Mouse (Mus musculus): Measurements from ENCODE around the gene Cxcl2. TPM values are rescaled to one million over a fixed set of nuclear protein-coding genes. Genes with fewer than 3 reads are reported as not detected.
A peak's percentile ranks its signal among the peaks of the same experiment; 100 is the strongest.

Cxcl2 gene
- total RNA-seq, 4 experiments from 2014 or later, result not detected

DNA sequence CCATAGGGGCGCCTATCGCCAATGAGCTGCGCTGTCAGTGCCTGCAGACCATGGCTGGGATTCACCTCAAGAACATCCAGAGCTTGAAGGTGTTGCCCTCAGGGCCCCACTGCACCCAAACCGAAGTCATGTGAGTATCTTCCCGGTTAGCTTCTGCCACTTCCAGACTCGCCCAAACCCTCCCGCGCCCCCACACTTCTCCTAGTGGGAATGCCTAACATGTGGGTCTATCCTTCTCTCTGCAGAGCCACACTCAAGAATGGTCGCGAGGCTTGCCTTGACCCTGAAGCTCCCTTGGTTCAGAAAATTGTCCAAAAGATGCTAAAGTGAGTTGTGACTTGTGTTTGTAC is 12.2 kb upstream of the Cxcl2 start:
- DNase-seq (ENCODE audit: low spot score in 2 of 2), result no peak

DNA sequence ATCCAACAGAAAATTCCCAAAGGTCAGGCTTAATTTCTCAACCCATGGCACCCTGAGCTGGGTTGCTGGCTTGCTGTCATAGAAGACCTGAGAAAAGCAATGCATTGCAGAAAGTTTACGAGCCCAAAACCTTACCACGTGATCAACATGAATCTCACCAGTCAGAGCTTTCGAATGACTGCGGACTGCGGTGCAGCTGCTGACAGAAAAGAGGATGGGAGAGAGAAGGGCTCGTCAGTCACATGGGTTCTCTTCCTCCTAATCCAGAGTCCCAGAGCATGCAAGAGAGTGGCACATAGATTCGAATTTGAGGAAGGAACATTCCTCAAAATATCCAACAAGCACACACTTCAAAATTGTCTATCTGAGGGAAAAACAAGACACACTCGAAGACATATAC is 9.4 kb upstream of the Cxcl2 start:
- no peak for DNase-seq (ENCODE audit: low spot score in 2 of 2)

DNA sequence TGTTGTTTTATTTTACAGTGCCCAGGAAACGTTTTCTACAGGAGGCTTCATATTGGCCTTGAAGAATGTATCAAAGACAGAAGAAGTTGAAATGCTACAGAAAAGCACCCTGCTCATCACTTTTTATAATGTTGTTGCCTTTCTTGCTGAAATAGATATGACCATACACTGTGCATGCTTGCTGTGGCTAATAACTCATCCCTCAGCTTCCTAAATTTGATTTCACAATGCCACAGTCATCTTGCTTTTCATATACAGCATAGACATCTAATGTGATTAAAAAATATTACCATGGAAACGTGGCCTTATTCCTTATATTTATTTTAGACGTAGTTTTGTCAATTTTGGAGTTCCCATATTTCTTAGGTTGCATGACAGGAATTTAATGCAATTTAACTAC is 6.2 kb upstream of the Cxcl2 start:
- no peak for DNase-seq (ENCODE audit: low spot score in 2 of 2)

DNA sequence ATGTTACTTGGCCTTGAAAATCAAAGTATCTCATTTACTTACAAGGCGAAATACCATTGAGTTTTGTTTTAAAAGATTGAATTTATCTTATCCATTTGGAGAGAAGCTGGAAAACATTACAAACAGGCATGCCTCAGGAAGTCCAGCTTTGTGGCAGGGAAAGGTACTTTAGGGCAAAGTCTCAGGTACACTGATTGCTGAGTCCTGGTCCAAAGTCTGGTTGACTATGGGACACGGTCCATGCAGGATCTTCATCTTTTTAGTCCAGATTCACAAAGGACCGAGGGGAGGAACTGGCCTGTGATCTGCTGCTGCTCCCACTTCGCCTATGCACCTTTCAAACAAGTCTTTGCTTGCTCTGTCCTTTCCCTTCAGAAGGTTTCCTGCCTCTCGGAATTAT is 4.4 kb upstream of the Cxcl2 start:
- no peak for DNase-seq (ENCODE audit: low spot score in 2 of 2)

DNA sequence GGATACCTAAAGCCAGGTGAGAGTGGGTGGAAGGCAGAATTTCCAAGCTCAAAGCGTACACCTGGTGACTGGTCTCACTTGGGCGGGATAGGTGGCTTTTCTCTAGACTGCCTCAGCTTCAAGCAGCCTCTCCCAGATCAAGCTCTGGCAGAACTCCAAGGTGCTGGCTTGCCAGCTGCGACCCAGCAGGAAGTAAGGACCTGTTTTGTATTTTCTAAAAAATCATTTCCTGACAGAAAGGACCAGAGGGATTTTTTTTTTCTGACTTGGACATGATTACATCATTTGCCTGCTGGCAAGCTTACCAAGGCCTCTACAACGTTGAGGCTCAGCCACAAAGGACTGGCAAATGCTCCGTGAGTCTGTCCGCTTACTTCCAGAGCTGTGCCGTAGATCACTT is 3.5 kb upstream of the Cxcl2 start:
- DNase-seq (ENCODE audit: low spot score in 2 of 2), result no peak

DNA sequence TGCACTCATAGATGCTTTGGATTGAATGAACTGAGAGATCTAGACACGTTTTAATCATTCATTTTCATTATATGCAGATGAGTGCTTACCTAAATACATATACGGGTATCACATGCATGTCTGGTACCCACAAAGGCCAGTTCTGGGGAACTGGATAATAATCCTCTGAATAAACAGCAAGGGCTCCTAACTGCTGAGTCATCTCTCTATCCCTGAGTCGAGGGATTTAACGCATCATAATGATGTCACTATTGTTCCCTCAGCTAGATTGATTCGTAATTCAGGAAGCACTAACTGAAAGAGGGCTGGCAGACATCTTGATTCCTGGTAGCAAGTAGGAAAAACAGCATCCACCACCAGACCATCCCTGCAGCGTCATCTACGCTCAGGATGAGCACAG is 3.0 kb upstream of the Cxcl2 start:
- no peak for DNase-seq (ENCODE audit: low spot score in 2 of 2)

DNA sequence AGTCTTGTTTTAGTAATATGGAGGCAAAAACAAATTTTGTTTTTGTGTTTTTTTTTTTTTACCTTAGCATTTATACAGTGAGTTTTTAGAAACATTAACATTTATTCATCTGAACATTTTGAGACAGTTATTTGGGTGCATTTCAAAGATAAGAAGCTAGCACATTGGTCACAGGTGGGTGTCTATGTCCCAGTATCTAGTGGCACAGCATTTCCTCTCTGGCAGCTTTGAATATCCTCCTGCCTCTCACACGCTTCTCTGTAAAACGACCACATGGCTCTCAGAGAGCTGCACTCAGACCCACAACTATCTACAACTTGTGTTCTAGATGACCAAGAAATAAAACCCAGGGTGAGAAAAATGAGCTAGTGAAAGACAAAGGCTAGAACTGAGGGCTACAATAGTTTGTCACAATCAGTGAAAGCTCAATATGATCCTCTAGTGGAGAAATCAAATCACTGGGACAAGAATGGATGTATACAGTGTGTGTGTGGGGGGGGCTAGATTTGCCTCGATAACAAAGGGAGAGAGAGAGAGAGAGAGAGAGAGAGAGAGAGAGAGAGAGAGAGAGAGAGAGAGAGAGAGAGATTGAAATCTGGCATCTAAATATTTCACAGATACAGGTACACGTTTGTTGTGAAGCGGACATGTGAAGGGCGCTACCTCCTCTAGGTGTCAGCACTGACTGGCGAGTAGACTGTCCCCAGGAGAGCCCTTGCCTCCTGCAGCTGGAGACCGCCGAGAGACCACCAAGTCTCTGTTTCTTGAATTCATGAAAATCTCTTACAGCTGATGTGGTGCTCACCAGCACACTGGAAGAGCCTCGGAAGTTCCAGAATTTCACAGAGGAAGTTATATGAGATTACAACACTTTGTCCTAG is 1.1 kb upstream of the Cxcl2 start:
- DNase-seq (ENCODE audit: low spot score in 2 of 2), result no peak

DNA sequence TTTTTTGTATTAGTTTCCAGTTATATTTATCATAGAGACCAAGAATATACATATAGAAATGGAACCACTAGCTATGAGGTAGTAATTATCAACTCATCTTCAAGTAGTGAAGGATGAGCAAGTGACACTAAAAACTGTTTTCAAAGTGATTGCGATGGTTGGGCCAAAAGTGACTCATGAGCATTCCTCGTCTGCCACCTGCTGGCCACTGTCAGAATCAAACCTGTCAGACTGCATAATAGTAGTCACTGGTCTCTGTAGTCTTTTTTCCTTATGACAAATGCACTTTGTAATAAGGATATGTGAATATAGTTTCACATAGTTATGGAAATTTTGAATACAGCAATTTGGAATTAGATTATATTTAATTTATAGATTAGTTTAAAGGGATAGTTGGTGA is 5.3 kb downstream of the Cxcl2 start:
- DNase-seq (ENCODE audit: low spot score in 2 of 2), result peak in 1 of 2 experiments; percentile 60

DNA sequence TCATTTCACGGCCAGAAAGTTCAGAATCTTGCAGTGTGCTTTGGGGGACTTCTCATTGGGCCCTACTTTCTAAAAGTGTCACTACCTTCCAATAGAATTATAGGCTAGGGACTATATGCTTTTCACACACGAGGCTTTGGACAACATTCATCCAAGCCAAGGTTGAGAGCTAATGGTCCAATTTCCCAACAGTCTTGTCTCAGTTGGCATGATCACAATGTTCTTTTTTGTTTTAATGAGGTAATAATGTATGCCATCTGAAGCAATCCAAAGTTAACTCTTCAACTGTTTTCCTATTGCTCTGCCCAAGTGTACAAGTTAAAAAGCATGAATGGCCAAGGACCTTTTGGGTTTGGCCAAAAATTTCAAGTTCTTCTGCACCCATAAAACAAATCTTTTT is 15.8 kb downstream of the Cxcl2 start:
- no peak for DNase-seq (ENCODE audit: low spot score in 2 of 2)

DNA sequence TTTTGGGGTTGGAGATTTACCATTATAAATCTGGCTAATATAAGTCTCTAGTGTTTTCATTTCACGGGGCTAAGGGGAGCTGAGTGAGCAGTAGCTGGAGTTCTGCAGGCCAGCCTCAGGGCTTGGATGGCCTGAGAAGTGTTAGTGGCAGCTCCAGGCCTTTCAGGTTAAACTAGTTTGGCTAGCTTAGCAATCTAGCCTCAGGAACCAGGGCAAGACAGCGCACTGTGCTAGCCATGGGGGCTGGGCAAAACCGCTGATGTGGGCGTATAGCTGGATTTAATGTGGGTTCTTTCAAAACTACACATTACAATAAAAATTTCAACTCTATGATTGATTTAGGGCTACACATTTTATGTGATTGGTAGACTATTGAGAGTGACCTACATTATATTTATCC is 19.3 kb downstream of the Cxcl2 start:
- DNase-seq (ENCODE audit: low spot score in 2 of 2), result no peak

DNA sequence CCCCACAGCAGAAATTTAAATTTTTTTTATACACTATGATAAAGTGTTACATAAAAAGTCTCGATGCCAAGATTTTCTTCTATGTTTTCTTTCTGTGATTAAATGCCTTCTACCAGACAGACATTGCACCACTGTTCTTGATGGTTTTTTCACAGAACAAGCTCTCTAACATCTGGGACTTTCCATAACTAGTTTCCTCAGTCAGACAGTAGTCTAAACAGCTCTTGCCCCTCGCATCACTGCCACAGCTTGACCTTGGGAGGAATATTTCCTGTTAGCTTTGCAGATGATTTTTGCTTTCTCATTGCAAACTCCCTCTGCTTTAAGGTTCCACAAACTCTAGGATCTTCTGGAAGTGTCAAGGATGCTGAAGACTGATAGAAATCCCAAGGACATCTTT is 26.9 kb downstream of the Cxcl2 start:
- no peak for DNase-seq (ENCODE audit: low spot score in 2 of 2)

DNA sequence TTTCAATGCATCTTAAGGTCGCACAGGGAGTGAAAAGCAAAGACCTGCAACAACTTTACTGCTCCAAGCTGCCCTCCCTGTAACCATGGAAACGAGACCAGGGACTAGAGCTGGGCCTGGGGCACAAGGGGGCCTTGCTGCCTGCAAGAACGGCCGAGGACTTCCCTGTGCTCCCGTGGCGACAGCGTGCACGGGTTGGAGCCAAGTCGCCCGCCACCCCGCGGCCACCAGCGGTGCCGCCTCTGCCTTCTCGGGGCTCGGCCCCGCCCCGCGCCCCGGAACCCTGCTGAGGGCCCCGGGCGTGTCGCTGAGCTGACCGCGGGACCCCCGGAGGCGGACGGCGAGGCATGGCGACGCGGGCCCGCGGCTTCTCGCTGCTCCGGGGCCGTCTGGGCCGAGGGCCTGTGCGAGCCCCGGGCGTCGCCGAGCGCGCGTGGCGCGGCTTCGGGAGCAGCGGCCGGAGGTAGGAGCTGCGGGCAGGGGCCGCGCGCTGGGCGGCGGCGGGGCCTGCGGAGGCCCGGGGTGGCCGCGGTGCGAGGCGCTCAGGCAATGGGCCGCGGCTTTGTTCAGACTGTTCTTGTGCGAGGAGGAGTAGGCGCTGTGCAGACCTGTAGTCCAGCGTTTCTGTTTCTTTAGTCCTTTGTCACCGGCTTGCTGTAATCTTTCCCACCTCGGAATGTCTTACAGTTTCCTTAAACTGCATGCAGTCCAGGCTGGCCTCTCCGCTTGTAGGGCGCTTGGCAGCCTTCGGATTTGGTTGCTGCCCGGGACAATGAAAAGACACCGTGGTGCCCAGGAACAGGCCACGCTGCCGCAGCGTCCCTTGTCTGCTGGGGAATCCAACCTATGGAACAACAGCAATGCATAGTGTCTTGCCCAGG is 27.5 kb downstream of the Cxcl2 start, which contains the start of gene Mthfd2l:
Gene Mthfd2l (plus strand): TSS at position 147 of the 881 bp plus-strand sequence.
- DNase-seq (ENCODE audit: low spot score in 2 of 2), result peak; percentile 47 to 55

DNA sequence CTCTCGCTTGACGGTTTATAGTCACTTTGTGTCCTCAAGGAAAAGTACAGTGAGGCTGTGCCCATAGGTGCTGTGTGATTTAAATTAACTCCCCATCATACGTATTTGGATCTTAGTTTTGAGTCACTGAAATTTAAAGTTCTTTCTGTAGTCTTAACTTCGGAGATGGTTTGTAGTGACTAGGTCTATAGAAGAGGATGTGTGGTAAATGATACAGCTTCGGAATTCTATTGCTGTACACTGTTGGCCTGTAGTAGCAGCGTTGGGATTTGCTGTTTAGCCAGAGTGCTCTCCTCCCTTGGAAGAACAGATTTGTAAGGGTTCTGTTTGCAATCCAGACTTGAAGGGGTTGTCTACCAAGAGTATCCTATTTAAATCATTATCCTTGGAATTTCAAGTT is 28.2 kb downstream of the Cxcl2 start:
- no peak for DNase-seq (ENCODE audit: low spot score in 2 of 2)

DNA sequence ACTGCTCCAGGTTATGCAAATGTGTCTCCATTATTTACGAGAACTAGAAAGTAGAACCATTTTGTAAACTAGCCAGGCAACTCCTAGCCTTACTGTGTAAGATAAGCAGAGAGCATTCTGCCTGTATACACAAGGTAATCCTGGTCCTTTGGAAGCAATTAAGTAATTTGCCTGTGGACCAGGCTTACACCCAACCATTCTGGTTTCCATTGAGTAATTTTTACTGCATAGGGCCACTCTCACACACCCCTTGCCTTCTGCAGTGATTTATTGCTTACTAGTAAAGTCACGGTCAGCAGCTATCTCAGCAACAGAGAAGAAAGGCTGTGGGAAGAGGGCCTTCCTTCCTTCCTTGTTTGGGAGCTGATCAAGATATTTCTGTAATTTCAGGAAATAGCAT is 33.0 kb downstream of the Cxcl2 start:
- no peak for DNase-seq (ENCODE audit: low spot score in 2 of 2)

DNA sequence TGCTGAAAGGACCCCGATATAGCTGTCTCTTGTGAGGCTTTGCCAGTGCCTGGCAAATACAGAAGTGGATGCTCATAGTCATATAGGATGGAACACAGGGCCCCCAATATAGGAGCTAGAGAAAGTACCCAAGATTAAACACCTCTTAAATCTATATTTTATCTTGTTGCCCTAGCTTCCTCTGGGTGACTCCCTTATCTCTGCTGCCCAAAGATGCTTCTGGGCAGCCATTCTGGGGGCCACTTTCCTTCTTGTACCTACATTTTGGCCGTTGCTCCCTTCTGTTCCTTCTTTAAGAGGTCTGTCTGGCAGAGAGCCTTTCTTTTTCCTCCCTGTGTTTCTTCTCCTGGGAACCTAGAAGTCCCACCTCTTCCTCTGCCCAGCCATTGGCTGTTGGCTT is 41.8 kb downstream of the Cxcl2 start:
- DNase-seq (ENCODE audit: low spot score in 2 of 2), result no peak

DNA sequence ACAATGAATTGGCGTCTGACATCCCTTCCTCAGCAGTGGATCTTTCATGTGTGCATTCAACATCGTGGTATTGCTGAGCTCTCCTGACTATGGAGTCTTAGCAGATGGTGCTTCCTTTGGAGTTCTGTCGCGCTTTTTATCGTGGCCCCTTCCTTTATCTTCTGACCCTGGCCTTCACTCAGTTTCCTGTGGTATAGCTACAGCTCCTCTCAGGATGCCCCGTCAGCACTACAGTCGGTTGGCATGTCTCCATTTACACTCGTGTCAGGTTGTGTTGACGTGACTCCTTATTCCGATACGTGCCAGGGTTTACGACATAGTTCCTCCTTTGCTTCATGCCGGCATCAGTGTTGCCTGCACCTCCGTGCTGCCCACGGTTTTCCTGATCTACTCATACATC is 45.8 kb downstream of the Cxcl2 start:
- no peak for DNase-seq (ENCODE audit: low spot score in 2 of 2)

DNA sequence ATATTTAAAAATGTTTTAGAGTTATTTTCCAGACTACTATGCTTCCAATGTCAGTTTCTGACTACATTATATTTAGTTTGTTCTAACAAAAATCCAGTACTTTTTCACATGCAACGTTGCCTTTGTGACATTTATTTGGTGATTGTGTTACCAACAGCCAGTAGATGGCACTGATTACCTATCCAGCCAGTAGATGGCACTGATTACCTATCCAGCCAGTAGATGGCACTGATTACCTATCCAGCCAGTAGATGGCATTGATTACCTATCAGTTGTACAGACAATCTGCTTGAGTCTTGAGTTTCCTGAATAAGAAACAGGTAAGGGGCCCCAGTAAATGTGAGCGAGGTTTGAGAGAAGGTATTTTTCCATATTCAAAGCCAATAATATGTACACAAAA is 47.8 kb downstream of the Cxcl2 start:
- DNase-seq (ENCODE audit: low spot score in 2 of 2), result peak in 1 of 2 experiments; percentile 26

DNA sequence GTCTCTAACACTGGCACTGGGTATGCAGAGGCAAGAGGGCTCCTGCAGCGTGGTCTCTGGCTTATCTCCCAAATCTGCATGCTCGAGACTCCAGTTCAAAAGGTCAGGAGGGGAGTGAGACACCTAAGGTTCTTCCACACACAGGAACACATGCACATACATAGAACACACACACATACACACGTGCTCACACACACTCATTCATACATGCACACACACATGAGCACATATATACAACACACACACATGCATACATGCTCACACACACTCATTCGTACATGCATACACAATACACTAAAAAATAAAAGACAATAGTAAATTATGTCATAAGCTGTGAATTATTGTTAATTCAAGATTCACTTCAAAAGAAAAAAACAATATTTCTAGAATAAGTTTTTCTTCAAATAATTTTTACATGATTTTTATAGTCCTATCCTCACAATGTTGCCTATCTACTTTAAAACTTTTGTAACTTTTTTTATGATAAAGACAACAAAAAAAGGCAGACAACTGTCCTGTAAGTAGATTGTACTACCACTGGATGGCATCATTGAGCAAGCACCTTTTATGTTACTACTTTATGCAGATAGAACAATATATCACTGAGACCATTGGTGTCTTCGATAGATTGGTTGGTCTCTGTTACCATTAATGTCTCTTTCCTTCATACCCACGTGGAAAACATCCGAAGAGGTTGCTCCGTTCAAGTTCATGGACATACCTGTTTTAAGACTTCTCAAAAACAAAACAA is 49.2 kb downstream of the Cxcl2 start:
- no peak for DNase-seq (ENCODE audit: low spot score in 2 of 2)

All from left cerebral cortex, adult 8-10 months (tissue).